In genomic region chr2:166159276-166159675, GRCm38 (mm10) we compare ENCODE assay signal across 30 mouse cellular contexts. TPM values are rescaled to one million over a fixed set of nuclear protein-coding genes. Genes with fewer than 3 reads are reported as not detected.
A peak's percentile ranks its signal among the peaks of the same experiment; 100 is the strongest.
DNase-seq lines count a peak whose midpoint lies in the region; ATAC-seq and TF ChIP-seq lines count a peak whose summit lies in the region.
"Had no signal": no experiment of that assay in that cellular context is flagged by ENCODE, and none has a peak within 500 bp of the region (broad histone marks: within the 10 kb centered on the region; RNA-seq: fewer than 3 reads in every experiment).

No protein-coding gene starts in this region.

- TF ChIP-seq CTCF in intestine, postnatal 0 days (IDR thresholded peaks at IDR 0.05; ENCODE audit: low read depth), result peak; percentile 34
- TF ChIP-seq CTCF in midbrain, postnatal 0 days (IDR thresholded peaks at IDR 0.05), result 0 out of 2 replicates have a peak, but pooled peaks have one; percentile 4
- TF ChIP-seq CTCF in small intestine, adult 2 months (IDR thresholded peaks at IDR 0.05; ENCODE audit: extremely low read depth, insufficient read length, insufficient replicate concordance, low read depth, low read length), result peak; percentile 5; the same call in 1 of the 2 replicates

- peaks cover 2% of the 10 kb centered on the region; the same call in 1 of the 2 replicates for H3K4me1 ChIP-seq in intestine, postnatal 0 days (replicated peaks; ENCODE audit: control insufficient read depth, insufficient read depth, low read length)
- H3K4me1 ChIP-seq in intestine, embryonic 15.5 days (replicated peaks), result peaks cover 25% of the 10 kb centered on the region
- no peaks in the 10 kb centered on the region; the same call in 1 of the 2 replicates for H3K4me1 ChIP-seq in midbrain, postnatal 0 days (ENCODE audit: insufficient read depth, low read length)
- H3K4me1 ChIP-seq in midbrain, embryonic 10.5 days, result peaks cover 38% of the 10 kb centered on the region
- peaks cover 18% of the 10 kb centered on the region for H3K4me1 ChIP-seq in small intestine, adult 2 months (ENCODE audit: control insufficient read depth, insufficient read depth, insufficient read length, low read length)
- H3K4me1 ChIP-seq: liver, embryonic 12.5 days had no signal

- H3K36me3 ChIP-seq in intestine, postnatal 0 days (ENCODE audit: control insufficient read depth, insufficient read depth), result no peaks in the 10 kb centered on the region
- no peaks in the 10 kb centered on the region for H3K36me3 ChIP-seq in intestine, embryonic 15.5 days
- no peaks in the 10 kb centered on the region for H3K36me3 ChIP-seq in midbrain, postnatal 0 days (ENCODE audit: insufficient read depth, low read length)
- H3K36me3 ChIP-seq in midbrain, embryonic 10.5 days, result no peaks in the 10 kb centered on the region
- H3K36me3 ChIP-seq in small intestine, adult 2 months (ENCODE audit: control insufficient read depth, insufficient read depth, low read length), result no peaks in the 10 kb centered on the region
- H3K36me3 ChIP-seq: hindbrain, embryonic 13.5 days; liver, embryonic 12.5 days; lung, embryonic 15.5 days; neural tube, embryonic 12.5 days had no signal

- H3K9ac ChIP-seq in intestine, postnatal 0 days (ENCODE audit: low read depth, low read length), result no peak overlapping the region
- H3K9ac ChIP-seq in intestine, embryonic 15.5 days, result no peak overlapping the region
- H3K9ac ChIP-seq in midbrain, postnatal 0 days (replicated peaks; ENCODE audit: low read length, poor library complexity, severe bottlenecking), result no peak overlapping the region
- H3K9ac ChIP-seq: forebrain, postnatal 0 days; hindbrain, embryonic 13.5 days; liver, embryonic 12.5 days; lung, embryonic 15.5 days; neural tube, embryonic 12.5 days had no signal

- no peaks in the 10 kb centered on the region for H3K27me3 ChIP-seq in intestine, postnatal 0 days (replicated peaks; ENCODE audit: control insufficient read depth, insufficient read depth, low read length)
- H3K27me3 ChIP-seq in intestine, embryonic 15.5 days (replicated peaks), result no peaks in the 10 kb centered on the region
- H3K27me3 ChIP-seq in midbrain, postnatal 0 days (ENCODE audit: insufficient read depth, low read length), result no peaks in the 10 kb centered on the region; the same call in 1 of the 2 replicates
- peaks cover 38% of the 10 kb centered on the region for H3K27me3 ChIP-seq in midbrain, embryonic 10.5 days (ENCODE audit: low read depth, poor library complexity, severe bottlenecking)
- H3K27me3 ChIP-seq in small intestine, adult 2 months (ENCODE audit: control insufficient read depth, insufficient read depth, low read length), result no peaks in the 10 kb centered on the region

- no peak for ATAC-seq in intestine, postnatal 0 days
- ATAC-seq in intestine, embryonic 15.5 days, result no peak
- ATAC-seq in midbrain, postnatal 0 days (ENCODE audit: low FRiP score), result no peak
- no peak for ATAC-seq in cerebellum, adult (ENCODE audit: insufficient number of reproducible peaks, low FRiP score, low TSS enrichment)
- ATAC-seq: forebrain, postnatal 0 days; inflammation-experienced regulatory T-cells, adult 6 months; liver, embryonic 12.5 days had no signal

- no peak overlapping the region for H3K27ac ChIP-seq in intestine, postnatal 0 days (ENCODE audit: low read depth, low read length)
- H3K27ac ChIP-seq in intestine, embryonic 15.5 days, result no peak overlapping the region
- H3K27ac ChIP-seq in midbrain, postnatal 0 days (ENCODE audit: low read depth, low read length), result no peak overlapping the region
- H3K27ac ChIP-seq in midbrain, embryonic 10.5 days (replicated peaks), result no peak overlapping the region
- no peak overlapping the region for H3K27ac ChIP-seq in small intestine, adult 2 months (ENCODE audit: insufficient read depth, low read depth, low read length)
- H3K27ac ChIP-seq: hindbrain, embryonic 13.5 days; left cerebral cortex, adult 2 months; liver, embryonic 12.5 days; lung, embryonic 15.5 days; macrophage; neural tube, embryonic 12.5 days had no signal

- 86% methylated on average over 7 of the region's 7 CpGs for WGBS in intestine, postnatal 0 days
- WGBS in intestine, embryonic 15.5 days, result 91% methylated on average over 7 of the region's 7 CpGs
- 92% methylated on average over 7 of the region's 7 CpGs for WGBS in midbrain, postnatal 0 days
- WGBS in midbrain, embryonic 10.5 days, result 82% methylated on average over 7 of the region's 7 CpGs
- 92% methylated on average over 7 of the region's 7 CpGs for WGBS in small intestine, adult 2 months

- H3K4me2 ChIP-seq in intestine, postnatal 0 days (replicated peaks; ENCODE audit: low read depth), result no peak overlapping the region
- H3K4me2 ChIP-seq in intestine, embryonic 15.5 days (replicated peaks), result no peak overlapping the region
- H3K4me2 ChIP-seq in midbrain, postnatal 0 days (ENCODE audit: low read depth, low read length, poor library complexity, severe bottlenecking), result no peak overlapping the region
- H3K4me2 ChIP-seq: hindbrain, embryonic 13.5 days; liver, embryonic 12.5 days; lung, embryonic 15.5 days; midbrain, embryonic 11.5 days; neural tube, embryonic 12.5 days had no signal

- TF ChIP-seq POLR2A in small intestine, adult 2 months (IDR thresholded peaks at IDR 0.05; ENCODE audit: low read depth, low read length), result no peak

- no peak for DNase-seq in midbrain, postnatal 0 days (ENCODE audit: low spot score)
- DNase-seq in midbrain, embryonic 10.5 days (ENCODE audit: low spot score), result no peak
- DNase-seq in R1 (ENCODE audit: low read depth, low spot score), result peak; percentile 67
- no peak for DNase-seq in thymus, postnatal 0 days (ENCODE audit: low spot score)
- DNase-seq: adrenal gland, postnatal 25 days; cerebellum, adult 11 months; cerebellum, postnatal 10 days; forebrain, postnatal 0 days; gastrocnemius, postnatal 14 days; heart, adult 18-20 months; heart, postnatal 36 days; kidney, adult 9 months; kidney, postnatal 36 days; left cerebral cortex, postnatal 4 days; retina, postnatal 1 day; right cerebral cortex, postnatal 25 days; thymus, adult 18-20 months; thymus, postnatal 4 days had no signal

- H3K4me3 ChIP-seq in intestine, postnatal 0 days (ENCODE audit: low read depth, low read length), result no peak overlapping the region
- H3K4me3 ChIP-seq in intestine, embryonic 15.5 days (replicated peaks), result no peak overlapping the region
- no peak overlapping the region for H3K4me3 ChIP-seq in midbrain, postnatal 0 days (ENCODE audit: low read depth, low read length)
- no peak overlapping the region for H3K4me3 ChIP-seq in midbrain, embryonic 10.5 days
- H3K4me3 ChIP-seq in small intestine, adult 2 months (ENCODE audit: low read depth, low read length), result no peak overlapping the region
- H3K4me3 ChIP-seq: hindbrain, embryonic 13.5 days; left cerebral cortex, adult 2 months; liver, embryonic 12.5 days; lung, embryonic 15.5 days; neural tube, embryonic 12.5 days had no signal

- no peaks in the 10 kb centered on the region for H3K9me3 ChIP-seq in intestine, postnatal 0 days (ENCODE audit: control insufficient read depth)
- H3K9me3 ChIP-seq in intestine, embryonic 15.5 days, result no peaks in the 10 kb centered on the region
- H3K9me3 ChIP-seq in midbrain, postnatal 0 days (ENCODE audit: low read length), result no peaks in the 10 kb centered on the region
- H3K9me3 ChIP-seq in midbrain, embryonic 10.5 days (replicated peaks), result no peaks in the 10 kb centered on the region
- H3K9me3 ChIP-seq: hindbrain, embryonic 13.5 days; liver, embryonic 12.5 days; lung, embryonic 15.5 days; neural tube, embryonic 12.5 days had no signal

RNA-seq across cellular contexts. Expression of gene Sulf2, which starts 3.8 kb away (rescaled TPM):
- polyA plus RNA-seq in intestine, postnatal 0 days (2015; fragmentation: Nextera tagmentation; extraction: Ambion mirVana), result 66.0 and 66.4 TPM in 2 replicates
- polyA plus RNA-seq in intestine, embryonic 15.5 days (2015; fragmentation: Nextera tagmentation; extraction: Ambion mirVana), result 100 and 106 TPM in 2 replicates
- 127 and 131 TPM in 2 replicates for total RNA-seq in midbrain, postnatal 0 days (2014; rRNA removed)
- 95.8 and 99.6 TPM in 2 replicates for polyA plus RNA-seq in midbrain, postnatal 0 days (2015; fragmentation: Nextera tagmentation; extraction: Ambion mirVana)
- 62.5 and 74.5 TPM in 2 replicates for polyA plus RNA-seq in midbrain, embryonic 10.5 days (2016; fragmentation: Nextera tagmentation; extraction: Ambion mirVana)
- 35.8 and 75.6 TPM in 2 replicates for polyA plus RNA-seq in small intestine, adult 2 months (2012; rRNA removed)
- 9.4 and 12.6 TPM in 2 replicates for polyA plus RNA-seq in thymus, postnatal 0 days (2015; fragmentation: Nextera tagmentation; extraction: Ambion mirVana)
